Mouse (Mus musculus): Measurements from ENCODE around the gene Gm17387.

DNA sequence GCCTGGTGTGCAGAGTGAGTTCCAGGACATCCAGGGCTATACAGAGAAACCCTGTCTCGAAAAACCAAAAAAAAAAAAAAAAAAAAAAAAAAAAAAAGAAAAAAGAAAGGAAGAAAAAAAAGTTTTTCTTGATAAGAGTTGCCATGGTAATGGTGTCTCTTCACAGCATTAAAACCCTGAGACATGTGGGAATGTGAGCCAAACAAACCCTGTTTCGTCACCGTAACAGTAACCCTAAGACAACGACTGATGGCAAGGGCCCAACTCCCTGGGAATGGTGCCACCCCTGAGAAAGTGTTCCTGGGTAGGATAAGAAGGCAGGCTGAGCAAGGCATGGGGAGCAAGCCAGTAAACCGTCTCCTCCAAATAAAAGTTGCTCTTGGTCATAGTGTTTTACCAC lies 22.0 kb upstream of the Gm17387 start:
- TF ChIP-seq CTCF (conservative IDR thresholded peaks at IDR 0.05; ENCODE audit: low read length) (no peak), POU5F1 (IDR thresholded peaks at IDR 0.05; ENCODE audit: borderline replicate concordance, low read length) (no peak), NANOG (IDR thresholded peaks at IDR 0.05; ENCODE audit: borderline replicate concordance, low read length) (no peak)

All from E14TG2a.4 (cell line).